9 mouse cellular contexts compared by ENCODE assay signal in genomic region chr10:58382621-58383101, GRCm38 (mm10). TPM values are rescaled to one million over a fixed set of nuclear protein-coding genes. Genes with fewer than 3 reads are reported as not detected.
DNase-seq lines count a peak whose midpoint lies in the region; ATAC-seq and TF ChIP-seq lines count a peak whose summit lies in the region.
"Had no signal": no experiment of that assay in that cellular context is flagged by ENCODE, and none has a peak within 500 bp of the region (broad histone marks: within the 10 kb centered on the region; RNA-seq: fewer than 3 reads in every experiment).

No protein-coding gene starts in this region.

- no peak overlapping the region for H3K9ac ChIP-seq in lung, embryonic 14.5 days
- H3K9ac ChIP-seq in forebrain, embryonic 11.5 days (ENCODE audit: low read length): no peak overlapping the region
- H3K9ac ChIP-seq in limb, embryonic 13.5 days: 0 out of 2 replicates have a peak overlapping the region, but pooled peaks have one; percentile 39
- H3K9ac ChIP-seq: liver, embryonic 14.5 days had no signal

- H3K36me3 ChIP-seq in lung, embryonic 14.5 days (ENCODE audit: insufficient read depth): no peaks in the 10 kb centered on the region
- H3K36me3 ChIP-seq in forebrain, embryonic 11.5 days (ENCODE audit: control insufficient read depth, insufficient read depth, low read length): no peaks in the 10 kb centered on the region
- H3K36me3 ChIP-seq in limb, embryonic 13.5 days: no peaks in the 10 kb centered on the region
- no peaks in the 10 kb centered on the region for H3K36me3 ChIP-seq in small intestine, adult 2 months (ENCODE audit: control insufficient read depth, insufficient read depth, low read length)

- H3K27me3 ChIP-seq in lung, embryonic 14.5 days (ENCODE audit: insufficient read depth, low read length): no peaks in the 10 kb centered on the region
- no peaks in the 10 kb centered on the region for H3K27me3 ChIP-seq in forebrain, embryonic 11.5 days (ENCODE audit: control insufficient read depth, insufficient read depth, low read length)
- H3K27me3 ChIP-seq in limb, embryonic 13.5 days: no peaks in the 10 kb centered on the region
- H3K27me3 ChIP-seq in small intestine, adult 2 months (ENCODE audit: control insufficient read depth, insufficient read depth, low read length): no peaks in the 10 kb centered on the region

- peak overlapping the region; percentile 31; the same call in 1 of the 2 replicates for H3K4me2 ChIP-seq in lung, embryonic 14.5 days
- H3K4me2 ChIP-seq in forebrain, embryonic 11.5 days (ENCODE audit: low read depth, low read length, severe bottlenecking): no peak overlapping the region
- 0 out of 2 replicates have a peak overlapping the region, but pooled peaks have one; percentile 11 for H3K4me2 ChIP-seq in limb, embryonic 13.5 days (replicated peaks)

- peak overlapping the region; percentile 76 for H3K27ac ChIP-seq in lung, embryonic 14.5 days (ENCODE audit: low read depth)
- H3K27ac ChIP-seq in forebrain, embryonic 11.5 days (ENCODE audit: low read depth, low read length): peak overlapping the region; percentile 57; the same call in 1 of the 2 replicates
- H3K27ac ChIP-seq in limb, embryonic 13.5 days: peak overlapping the region; percentile 63; the same call in 1 of the 2 replicates
- H3K27ac ChIP-seq in small intestine, adult 2 months (ENCODE audit: insufficient read depth, low read depth, low read length): peak overlapping the region; percentile 59; the same call in 1 of the 2 replicates
- H3K27ac ChIP-seq: liver, embryonic 14.5 days had no signal

- no peaks in the 10 kb centered on the region for H3K9me3 ChIP-seq in lung, embryonic 14.5 days (ENCODE audit: low read depth, low read length)
- H3K9me3 ChIP-seq in forebrain, embryonic 11.5 days (ENCODE audit: control insufficient read depth, low read length): no peaks in the 10 kb centered on the region
- H3K9me3 ChIP-seq in limb, embryonic 13.5 days: no peaks in the 10 kb centered on the region

- H3K4me3 ChIP-seq in lung, embryonic 14.5 days (ENCODE audit: low read depth, low read length): no peak overlapping the region
- no peak overlapping the region for H3K4me3 ChIP-seq in forebrain, embryonic 11.5 days (ENCODE audit: low read depth, low read length)
- no peak overlapping the region for H3K4me3 ChIP-seq in limb, embryonic 13.5 days
- H3K4me3 ChIP-seq in small intestine, adult 2 months (ENCODE audit: low read depth, low read length): no peak overlapping the region

- 19% methylated on average over 3 of the region's 3 CpGs for WGBS in lung, embryonic 14.5 days
- 30% methylated on average over 3 of the region's 3 CpGs for WGBS in forebrain, embryonic 11.5 days
- 14% methylated on average over 3 of the region's 3 CpGs for WGBS in limb, embryonic 13.5 days
- WGBS in small intestine, adult 2 months: 59% methylated on average over 3 of the region's 3 CpGs

- peaks cover 17% of the 10 kb centered on the region for H3K4me1 ChIP-seq in lung, embryonic 14.5 days (ENCODE audit: insufficient read depth)
- peaks cover 4% of the 10 kb centered on the region; the same call in 1 of the 2 replicates for H3K4me1 ChIP-seq in forebrain, embryonic 11.5 days (replicated peaks; ENCODE audit: control insufficient read depth, insufficient read depth, low read length)
- H3K4me1 ChIP-seq in limb, embryonic 13.5 days: peaks cover 28% of the 10 kb centered on the region
- H3K4me1 ChIP-seq in small intestine, adult 2 months (ENCODE audit: control insufficient read depth, insufficient read depth, insufficient read length, low read length): peaks cover 4% of the 10 kb centered on the region

- TF ChIP-seq CTCF in lung, embryonic 14.5 days (IDR thresholded peaks at IDR 0.05; ENCODE audit: low read depth): no peak; the same call in 1 of the 2 replicates
- no peak for TF ChIP-seq CTCF in small intestine, adult 2 months (IDR thresholded peaks at IDR 0.05; ENCODE audit: extremely low read depth, insufficient read length, insufficient replicate concordance, low read depth, low read length)

- peak; percentile 75 for ATAC-seq in lung, embryonic 14.5 days (ENCODE audit: insufficient read depth)
- ATAC-seq in forebrain, embryonic 11.5 days (replicated peaks; ENCODE audit: low FRiP score): peak; percentile 81
- peak; percentile 77; the same call in 1 of the 2 replicates for ATAC-seq in limb, embryonic 13.5 days (ENCODE audit: low FRiP score, low read depth)
- no peak for ATAC-seq in monocyte, adult 5-6 weeks (replicated peaks; ENCODE audit: insufficient number of reproducible peaks, low FRiP score, low TSS enrichment, poor library complexity, severe bottlenecking)

- DNase-seq in lung, embryonic 14.5 days: peak; percentile 75
- no peak for DNase-seq in lung, adult 18-20 months
- no peak for DNase-seq in forebrain, embryonic 11.5 days (ENCODE audit: low spot score)
- no peak for DNase-seq in thymus, adult 18-20 months
- no peak for DNase-seq in adrenal gland, postnatal 4 days (ENCODE audit: low spot score in 2 of 2)

- TF ChIP-seq POLR2A in small intestine, adult 2 months (IDR thresholded peaks at IDR 0.05; ENCODE audit: low read depth, low read length): no peak

RNA-seq across cellular contexts. Expression of gene Lims1, which starts 59.4 kb away (rescaled TPM):
- polyA plus RNA-seq in lung, embryonic 14.5 days (2014; fragmentation: Nextera tagmentation; extraction: Ambion mirVana): 200 and 208 TPM in 2 replicates
- 73.4 and 89.2 TPM in 2 replicates for polyA plus RNA-seq in forebrain, embryonic 11.5 days (2014; fragmentation: Nextera tagmentation; extraction: Ambion mirVana)
- polyA plus RNA-seq in limb, embryonic 13.5 days (2015; fragmentation: Nextera tagmentation; extraction: Ambion mirVana): 141 and 147 TPM in 2 replicates
- 3.5 and 4.5 TPM in 2 replicates for polyA plus RNA-seq in small intestine, adult 2 months (2012; rRNA removed)
- 106 to 148 TPM (median 112 TPM) in 3 replicates for total RNA-seq in monocyte, adult 5-6 weeks (2017)
- total RNA-seq in adrenal gland, postnatal 4 days (2021): 10 to 100 TPM; 78.3 to 80.1 TPM

Comparison
In these comparisons a context has a peak if more than half of its experiments do, and no peak if none do; other contexts are left out.
1. RNA of gene Lims1, which starts 59.4 kb away (polyA plus RNA-seq): 200 to 208 TPM in lung, embryonic 14.5 days, 141 to 147 TPM in limb, embryonic 13.5 days and 73.4 to 89.2 TPM in forebrain, embryonic 11.5 days; 3.5 to 4.5 TPM in small intestine, adult 2 months; every median in the first group is over 10 times any median in the second.
2. Peak in every context shown above with its lines, with median percentiles within 50 percentile points of each other: H3K27ac ChIP-seq.